Mouse (Mus musculus): ENCODE data around the gene Olfr1495.
"Not testable (repeated sequence)": the region's sequence is repeated elsewhere in the genome, so short reads cannot be mapped to it uniquely, and the experiment has no call there.

The Olfr1495 gene

GRCm38 (mm10) chr19:13764306-13764705 is at the start of gene Olfr1495:
Gene Olfr1495, plus strand, starts transcription at chr19:13764606.
- no peak for DNase-seq

DNA sequence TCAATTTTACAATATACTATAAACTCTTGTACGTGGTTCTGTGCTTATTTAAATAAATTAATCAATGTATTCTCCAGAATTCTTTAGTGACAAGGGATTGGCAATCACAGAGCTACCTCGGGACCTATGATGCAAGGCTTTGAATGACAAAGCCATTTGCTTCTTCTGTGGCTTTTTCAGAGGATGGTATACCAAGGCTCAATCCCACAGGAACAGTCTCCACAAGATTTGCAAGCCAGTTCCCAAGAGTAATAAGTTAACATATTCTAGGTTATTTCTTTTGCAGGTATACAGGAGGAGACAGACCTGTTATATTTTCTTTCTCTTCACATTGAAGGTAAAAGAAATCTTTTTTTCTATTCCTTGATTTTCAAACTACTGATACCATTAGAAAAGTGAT is 41.4 kb upstream of the Olfr1495 start, which contains the start of gene Olfr1493-ps1:
Gene Olfr1493-ps1 (plus strand): TSS at position 301 of the 400 bp plus-strand sequence.
- DNase-seq = no peak

DNA sequence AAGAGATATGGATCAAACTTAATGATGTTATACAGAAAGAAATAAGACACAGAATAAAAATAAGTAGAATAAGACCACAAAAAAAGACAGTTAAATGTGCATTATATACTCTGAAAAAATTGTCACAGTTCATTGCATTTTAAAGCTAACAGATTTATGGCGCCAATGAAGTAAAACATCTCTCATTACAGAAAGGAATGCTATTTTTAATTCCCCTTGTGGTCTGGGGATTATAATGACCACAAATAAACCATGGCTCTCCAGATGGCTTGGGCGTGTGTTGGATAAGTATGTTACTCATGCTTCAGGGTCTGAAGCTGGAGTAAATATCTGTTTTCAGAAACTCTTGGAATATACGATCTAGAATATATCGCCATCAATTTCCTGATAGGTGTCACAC is 25.0 kb upstream of the Olfr1495 start, which contains the start of gene Olfr1494:
Gene Olfr1494 (plus strand): TSS at position 301 of the 400 bp plus-strand sequence.
- DNase-seq = no peak

- peak; percentile 59 to 73 for DNase-seq
Measured at GRCm38 (mm10) chr19:13749366-13749765, 15.0 kb upstream of the Olfr1495 start.

DNA sequence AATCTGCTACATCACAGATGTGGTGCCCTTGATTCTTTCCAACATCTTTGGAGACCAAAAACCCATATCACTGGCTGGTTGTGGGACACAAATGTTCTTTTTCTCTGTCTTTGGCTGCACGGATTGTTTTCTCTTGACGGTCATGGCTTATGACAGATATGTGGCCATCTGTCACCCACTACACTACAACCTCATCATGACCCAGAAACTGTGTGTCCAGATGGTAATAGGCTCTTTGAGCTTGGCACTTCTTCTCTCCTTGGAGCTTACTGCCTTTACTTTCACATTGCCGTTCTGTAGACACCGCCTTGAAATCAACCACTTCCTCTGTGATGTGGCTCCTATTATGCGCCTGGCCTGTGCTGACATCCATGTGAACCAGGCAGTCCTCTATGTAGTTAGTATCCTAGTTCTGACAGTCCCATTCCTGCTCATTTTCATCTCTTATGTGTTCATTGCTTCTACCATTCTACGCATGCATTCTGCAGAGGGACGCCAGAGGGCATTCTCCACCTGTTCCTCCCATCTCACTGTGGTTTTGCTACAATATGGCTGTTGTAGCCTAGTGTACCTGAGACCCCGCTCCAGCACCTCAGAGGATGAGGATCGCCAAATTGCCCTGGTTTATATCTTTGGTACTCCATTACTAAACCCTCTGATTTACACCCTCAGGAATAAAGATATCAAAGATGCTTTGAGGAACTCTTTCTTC is 4.3 kb downstream of the Olfr1495 start:
- DNase-seq = peak; percentile 35 to 40

DNA sequence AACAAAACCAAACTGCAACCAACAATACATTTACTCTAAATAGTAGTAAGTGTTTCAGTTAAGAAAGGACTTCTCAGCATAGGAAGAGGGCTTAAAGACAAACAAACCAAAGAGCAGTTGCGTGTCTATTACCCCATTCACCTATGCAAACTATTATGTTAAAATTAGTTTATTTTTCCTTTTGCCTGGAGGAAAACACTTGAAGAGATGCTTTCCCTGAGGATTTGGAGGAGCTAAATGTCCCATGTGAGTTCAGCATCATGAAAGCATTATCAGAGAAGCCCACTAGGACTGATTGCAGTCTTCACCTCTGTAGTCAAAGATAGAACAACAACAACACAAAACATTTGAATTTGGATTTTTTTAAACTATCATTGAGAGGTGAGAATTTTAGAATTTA is 13.2 kb downstream of the Olfr1495 start, which contains the start of gene Olfr1496:
Gene Olfr1496 (plus strand): TSS at position 301 of the 400 bp plus-strand sequence.
- no peak for DNase-seq

DNA sequence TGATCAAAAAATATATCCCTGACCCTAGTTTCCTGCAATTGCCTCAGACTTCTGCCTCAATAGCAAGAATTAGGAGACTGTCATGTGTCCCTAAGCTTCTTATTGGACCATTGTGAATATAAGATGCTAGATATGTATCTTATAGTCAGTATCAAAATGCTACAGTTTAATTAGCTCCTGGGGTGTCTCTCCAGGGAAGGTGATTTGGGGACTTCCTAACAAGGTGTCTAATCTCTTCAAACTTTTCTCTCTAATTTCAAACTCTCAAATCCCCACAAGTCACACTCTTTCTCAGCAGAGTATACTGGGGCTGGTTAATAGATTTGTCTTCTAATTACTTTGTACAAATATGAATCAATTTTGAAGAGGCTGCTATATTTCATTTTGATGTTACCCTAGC is 33.7 kb downstream of the Olfr1495 start, which contains the start of gene Olfr1497:
Gene Olfr1497 (minus strand): TSS at position 101 of the 400 bp plus-strand sequence.
- no peak for DNase-seq

DNA sequence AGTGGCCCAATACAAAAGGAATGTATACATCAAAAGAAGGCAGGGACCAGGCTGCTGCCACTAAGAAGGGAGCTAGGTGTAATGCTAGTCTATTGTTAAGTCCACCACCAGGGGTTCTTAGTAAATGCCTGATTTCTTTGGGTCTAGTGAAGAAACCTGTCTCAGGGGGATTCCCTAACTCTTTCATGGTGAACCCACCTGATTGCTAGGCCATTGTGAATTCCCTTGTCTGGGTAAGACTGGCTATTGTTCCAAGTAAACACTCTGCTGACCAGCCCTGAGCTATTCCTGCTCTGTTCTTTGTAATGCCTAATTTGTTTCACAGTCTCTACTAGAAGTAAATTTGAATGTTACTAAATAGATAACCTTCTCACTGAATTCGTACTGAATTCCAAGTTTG is 41.1 kb downstream of the Olfr1495 start:
- not testable (repeated sequence) for DNase-seq

GRCm38 (mm10) chr19:13812823-13813222 is 48.4 kb downstream of the Olfr1495 start:
- no peak for DNase-seq

DNA sequence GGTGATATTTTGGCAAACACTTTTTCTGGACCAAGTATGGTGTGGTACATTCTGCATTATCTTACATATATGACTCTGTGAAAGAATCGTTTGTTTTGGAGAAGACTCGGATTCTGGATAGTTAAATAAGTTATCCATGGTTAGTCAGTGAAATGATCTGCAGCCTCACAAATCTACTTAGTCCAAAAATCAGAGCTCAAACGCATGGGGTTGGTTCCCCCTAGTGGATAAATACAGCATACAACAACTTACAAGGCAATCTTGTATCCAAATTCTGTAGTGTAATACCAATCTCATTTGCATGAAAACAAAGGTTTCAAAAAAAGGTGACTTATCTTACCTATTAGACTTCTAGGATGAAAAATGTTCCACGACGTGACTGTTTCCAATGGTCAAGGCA is 54.4 kb downstream of the Olfr1495 start:
- peak; percentile 30 to 46 for DNase-seq

DNA sequence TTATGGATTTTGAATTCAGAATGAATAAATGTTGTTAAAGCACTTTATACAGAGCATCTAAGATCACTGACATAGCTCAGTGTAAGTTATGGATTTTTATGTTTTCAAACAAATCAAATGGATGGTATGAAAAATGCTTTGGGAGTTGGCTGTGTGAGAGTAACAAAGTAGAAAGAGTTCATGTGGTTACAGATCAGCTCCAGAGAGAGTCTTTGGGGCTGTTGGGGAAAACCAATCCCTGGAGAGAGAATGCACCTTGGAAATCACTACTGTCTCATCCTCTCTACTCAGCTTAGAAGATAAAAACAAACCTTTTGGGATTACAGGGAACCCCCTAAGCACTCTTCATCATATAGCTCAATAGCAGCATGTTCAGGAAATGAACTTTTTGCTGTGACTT is 54.9 kb downstream of the Olfr1495 start, which contains the start of gene Olfr1499:
Gene Olfr1499 (minus strand): TSS at position 101 of the 400 bp plus-strand sequence.
- no peak for DNase-seq
